Mouse (Mus musculus): Measurements from ENCODE around the gene Map2k2. TPM values are rescaled to one million over a fixed set of nuclear protein-coding genes. Genes with fewer than 3 reads are reported as not detected.

Gene Map2k2
- total and polyA plus RNA-seq, 3 experiments: 147 to 212 TPM; not detected in 1

DNA sequence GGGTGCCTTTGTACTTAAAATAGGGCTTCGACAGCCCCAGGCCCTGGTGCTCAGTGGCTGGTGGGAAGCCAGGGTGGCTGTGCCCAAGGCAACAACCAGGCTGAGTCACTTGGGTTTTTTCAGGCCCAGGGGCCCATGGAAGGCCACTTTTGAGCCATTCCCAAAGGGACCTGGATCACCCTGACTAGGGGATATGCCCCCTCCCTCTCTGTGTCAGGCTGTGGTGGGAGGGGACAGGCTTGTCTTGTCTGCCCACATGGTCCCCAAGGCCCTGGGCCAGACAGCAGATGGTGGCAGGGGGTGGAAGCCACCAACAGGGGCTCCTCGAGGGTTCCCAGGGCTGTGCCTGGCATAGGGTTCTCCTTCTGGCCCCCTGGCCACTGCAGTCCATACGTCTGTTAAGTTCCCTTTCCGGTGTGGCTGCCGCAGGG is 36.9 kb downstream of the Map2k2 start:
- TF ChIP-seq UBTF (IDR thresholded peaks at IDR 0.05; ENCODE audit: borderline replicate concordance, insufficient read depth, low read depth, low read length) (no peak), MAFK (IDR thresholded peaks at IDR 0.05; ENCODE audit: borderline replicate concordance, low read depth, low read length) (no peak), CTCF (IDR thresholded peaks at IDR 0.05 in 2 of 3, conservative IDR thresholded peaks at IDR 0.05 in 1 of 3; ENCODE audit: control insufficient read depth in 1 of 3, insufficient read depth in 1 of 3, low read depth in 2 of 3, low read length in 3 of 3, poor library complexity in 1 of 3, severe bottlenecking in 1 of 3) (no peak), MAZ (IDR thresholded peaks at IDR 0.05; ENCODE audit: low read depth, low read length) (no peak), RAD21 (IDR thresholded peaks at IDR 0.05; ENCODE audit: low read depth, low read length) (no peak), TBP (IDR thresholded peaks at IDR 0.05; ENCODE audit: low read depth, low read length) (no peak), TCF12 (IDR thresholded peaks at IDR 0.05; ENCODE audit: low read depth, low read length) (no peak), MXI1 (IDR thresholded peaks at IDR 0.05; ENCODE audit: low read depth, low read length) (no peak), POLR2AphosphoS5 (IDR thresholded peaks at IDR 0.05; ENCODE audit: borderline replicate concordance, low read depth, low read length) (no peak), ZKSCAN1 (IDR thresholded peaks at IDR 0.05; ENCODE audit: low read depth, low read length) (no peak), MAX (IDR thresholded peaks at IDR 0.05; ENCODE audit: low read length) (no peak)
- Histone ChIP-seq H3K79me2 (ENCODE audit: control insufficient read depth, insufficient read depth, low read length, poor library complexity) (peaks cover 94% of the 10 kb centered on the region), H3K9ac (ENCODE audit: control insufficient read depth, low read depth, low read length, poor library complexity, severe bottlenecking) (no peak overlapping the region), H3K27me3 (ENCODE audit: control insufficient read depth in 1 of 2, insufficient read depth in 2 of 2, low read length in 2 of 2) (no peaks in the 10 kb centered on the region), H3K36me3 (ENCODE audit: control insufficient read depth in 1 of 2, insufficient read depth in 2 of 2, low read length in 2 of 2) (peaks cover 12 to 14% of the 10 kb centered on the region in 2 experiments), H3K4me1 (ENCODE audit: control insufficient read depth in 1 of 2, insufficient read depth in 2 of 2, low read length in 2 of 2) (peaks cover 2 to 11% of the 10 kb centered on the region in 2 experiments; a peak in 3 of 4 replicates), H3K4me3 (ENCODE audit: control insufficient read depth in 1 of 2, insufficient read depth in 1 of 2, low read depth in 2 of 2, low read length in 2 of 2) (no peak overlapping the region), H3K27ac (ENCODE audit: control insufficient read depth, low read depth, low read length) (no peak overlapping the region), H3K9me3 (replicated peaks; ENCODE audit: insufficient read depth, low read length) (no peaks in the 10 kb centered on the region)
- DNase-seq (ENCODE audit: low read depth, low spot score): no peak

DNA sequence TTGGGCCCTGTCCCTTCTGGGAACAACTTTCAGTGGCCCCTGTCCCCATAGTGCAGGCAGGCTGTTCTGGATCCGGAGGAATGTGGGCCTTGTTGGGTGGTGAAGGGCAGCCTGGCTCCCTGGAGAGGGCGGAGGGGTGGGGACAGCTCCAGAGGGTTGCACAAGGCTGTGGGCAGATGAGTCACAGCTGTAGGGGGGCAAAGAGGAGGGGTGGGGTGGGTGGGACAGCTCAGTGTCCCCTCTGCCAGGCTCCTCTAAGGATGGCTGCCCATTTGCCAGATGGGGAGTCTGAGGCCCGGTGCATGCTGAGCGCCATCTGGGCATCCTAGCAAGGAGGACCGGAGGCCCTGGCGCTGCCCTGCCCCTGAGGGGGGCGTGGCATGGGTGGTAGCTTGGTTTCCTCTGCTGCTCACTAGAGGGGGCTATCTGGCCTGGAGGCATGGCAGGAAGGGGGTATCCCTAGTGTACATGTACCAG is 37.5 kb downstream of the Map2k2 start:
- H3K9me3 ChIP-seq (replicated peaks; ENCODE audit: insufficient read depth, low read length): no peaks in the 10 kb centered on the region
- H3K79me2 ChIP-seq (ENCODE audit: control insufficient read depth, insufficient read depth, low read length, poor library complexity): peaks cover 88% of the 10 kb centered on the region
- no peak overlapping the region for H3K4me3 ChIP-seq (ENCODE audit: control insufficient read depth in 1 of 2, insufficient read depth in 1 of 2, low read depth in 2 of 2, low read length in 2 of 2)
- TF ChIP-seq NELFE (IDR thresholded peaks at IDR 0.05; ENCODE audit: low read depth, low read length) (no peak), POLR2A (IDR thresholded peaks at IDR 0.05; ENCODE audit: control insufficient read depth in 1 of 2, insufficient read depth in 1 of 2, low read depth in 1 of 2, low read length in 2 of 2, poor library complexity in 1 of 2) (peak in 1 of 2 experiments; percentile 26; a peak in 1 of 4 replicates)
- H3K4me1 ChIP-seq (ENCODE audit: control insufficient read depth in 1 of 2, insufficient read depth in 2 of 2, low read length in 2 of 2): peaks cover 2 to 11% of the 10 kb centered on the region in 2 experiments; a peak in 3 of 4 replicates
- H3K36me3 ChIP-seq (ENCODE audit: control insufficient read depth in 1 of 2, insufficient read depth in 2 of 2, low read length in 2 of 2): peaks cover 12 to 16% of the 10 kb centered on the region in 2 experiments
- DNase-seq (ENCODE audit: low read depth, low spot score): no peak
- H3K27me3 ChIP-seq (ENCODE audit: control insufficient read depth in 1 of 2, insufficient read depth in 2 of 2, low read length in 2 of 2): no peaks in the 10 kb centered on the region
- H3K27ac ChIP-seq (ENCODE audit: control insufficient read depth, low read depth, low read length): no peak overlapping the region
- H3K9ac ChIP-seq (ENCODE audit: control insufficient read depth, low read depth, low read length, poor library complexity, severe bottlenecking): no peak overlapping the region

DNA sequence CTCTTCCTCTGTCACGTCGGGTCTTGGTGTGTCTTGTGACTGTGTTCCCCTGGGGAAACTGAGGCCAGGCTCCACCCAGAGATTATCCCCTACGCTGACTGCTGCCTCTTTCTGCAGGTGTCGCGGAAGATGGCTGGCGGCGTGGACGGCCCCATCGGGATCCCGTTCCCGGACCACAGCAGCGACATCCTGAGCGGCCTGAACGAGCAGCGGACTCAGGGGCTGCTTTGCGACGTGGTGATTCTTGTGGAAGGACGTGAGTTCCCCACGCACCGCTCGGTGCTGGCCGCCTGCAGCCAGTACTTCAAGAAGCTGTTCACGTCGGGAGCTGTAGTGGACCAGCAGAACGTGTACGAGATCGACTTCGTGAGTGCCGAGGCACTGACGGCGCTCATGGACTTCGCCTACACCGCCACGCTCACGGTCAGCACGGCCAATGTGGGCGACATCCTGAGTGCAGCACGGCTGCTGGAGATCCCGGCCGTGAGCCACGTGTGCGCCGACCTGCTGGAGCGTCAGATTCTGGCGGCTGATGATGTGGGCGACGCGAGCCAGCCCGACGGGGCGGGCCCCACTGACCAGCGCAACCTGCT is 38.2 kb downstream of the Map2k2 start:
- no peak overlapping the region for H3K27ac ChIP-seq (ENCODE audit: control insufficient read depth, low read depth, low read length)
- no peak overlapping the region for H3K9ac ChIP-seq (ENCODE audit: control insufficient read depth, low read depth, low read length, poor library complexity, severe bottlenecking)
- no peak for DNase-seq (ENCODE audit: low read depth, low spot score)
- no peaks in the 10 kb centered on the region for H3K27me3 ChIP-seq (ENCODE audit: control insufficient read depth in 1 of 2, insufficient read depth in 2 of 2, low read length in 2 of 2)
- H3K36me3 ChIP-seq (ENCODE audit: control insufficient read depth in 1 of 2, insufficient read depth in 2 of 2, low read length in 2 of 2): peaks cover 9 to 16% of the 10 kb centered on the region in 2 experiments
- H3K4me1 ChIP-seq (ENCODE audit: control insufficient read depth in 1 of 2, insufficient read depth in 2 of 2, low read length in 2 of 2): peaks cover under 1 to 8% of the 10 kb centered on the region in 2 experiments; a peak in 3 of 4 replicates
- H3K9me3 ChIP-seq (replicated peaks; ENCODE audit: insufficient read depth, low read length): no peaks in the 10 kb centered on the region
- H3K4me3 ChIP-seq (ENCODE audit: control insufficient read depth in 1 of 2, insufficient read depth in 1 of 2, low read depth in 2 of 2, low read length in 2 of 2): no peak overlapping the region
- peaks cover 80% of the 10 kb centered on the region for H3K79me2 ChIP-seq (ENCODE audit: control insufficient read depth, insufficient read depth, low read length, poor library complexity)
- TF ChIP-seq MYB (IDR thresholded peaks at IDR 0.05; ENCODE audit: low read depth, low read length) (no peak), GATA1 (IDR thresholded peaks at IDR 0.05; ENCODE audit: low read depth, low read length) (no peak), ZKSCAN1 (IDR thresholded peaks at IDR 0.05; ENCODE audit: low read depth, low read length) (no peak), ZMIZ1 (IDR thresholded peaks at IDR 0.05; ENCODE audit: low read depth, low read length) (no peak), POLR2AphosphoS2 (IDR thresholded peaks at IDR 0.05; ENCODE audit: low read length) (no peak), NRF1 (IDR thresholded peaks at IDR 0.05; ENCODE audit: insufficient read depth, low read depth, low read length, poor library complexity, severe bottlenecking) (no peak), BHLHE40 (IDR thresholded peaks at IDR 0.05; ENCODE audit: borderline replicate concordance, low read depth, low read length) (no peak), UBTF (IDR thresholded peaks at IDR 0.05; ENCODE audit: borderline replicate concordance, insufficient read depth, low read depth, low read length) (no peak), POLR2A (IDR thresholded peaks at IDR 0.05; ENCODE audit: control insufficient read depth in 1 of 2, insufficient read depth in 1 of 2, low read depth in 1 of 2, low read length in 2 of 2, poor library complexity in 1 of 2) (no peak), EP300 (IDR thresholded peaks at IDR 0.05; ENCODE audit: low read depth in 1 of 2, low read length in 2 of 2) (no peak), MEF2A (IDR thresholded peaks at IDR 0.05; ENCODE audit: extremely low read depth, insufficient replicate concordance, low read depth, low read length, poor library complexity, severe bottlenecking) (no peak), USF1 (IDR thresholded peaks at IDR 0.05; ENCODE audit: low read depth, low read length) (no peak), HCFC1 (IDR thresholded peaks at IDR 0.05; ENCODE audit: low read depth, low read length) (no peak), RAD21 (IDR thresholded peaks at IDR 0.05; ENCODE audit: low read depth, low read length) (no peak), NELFE (IDR thresholded peaks at IDR 0.05; ENCODE audit: low read depth, low read length) (no peak)

Data from MEL (cell line).